Mouse (Mus musculus) liver, postnatal 0 days (tissue): ENCODE data around the gene Gm28047. TPM values are rescaled to one million over a fixed set of nuclear protein-coding genes. Genes with fewer than 3 reads are reported as not detected.
"Not testable (repeated sequence)": the region's sequence is repeated elsewhere in the genome, so short reads cannot be mapped to it uniquely, and the experiment has no call there.

ENCODE experiments used
- ATAC-seq: fragments of 200-750 bp; cut with Nextera tagmentation; 2 replicates; pipeline ENCODE4 v1.8.0; 2017; ENCODE audit warnings: mild to moderate bottlenecking, moderate library complexity
- DNase-seq: peaks from one replicate; pipeline ENCODE4 v3.0.0-alpha.2; 2016
- H3K27ac ChIP-seq: fragments of 300-500 bp; sonication (generic); 2 replicates; pipeline ENCODE4 v1.5.1; 2014; ENCODE audit warnings: antibody characterized with exemption, moderate library complexity, mild to moderate bottlenecking, low read depth
- H3K27me3 ChIP-seq: fragments of 300-500 bp; sonication (generic); 2 replicates; pipeline ENCODE4 v1.6.1; 2014; ENCODE audit warnings: low read length, control low read depth, mixed read lengths; ENCODE audit not compliant: insufficient read depth
- H3K36me3 ChIP-seq: fragments of 300-500 bp; sonication (generic); replicated peaks from 2 replicates; pipeline ENCODE4 v1.6.1; 2014; ENCODE audit warnings: mild to moderate bottlenecking, control low read depth, low read length, moderate library complexity, mixed read lengths; ENCODE audit not compliant: insufficient read depth
- H3K4me1 ChIP-seq: fragments of 300-500 bp; sonication (generic); 2 replicates; pipeline ENCODE4 v1.6.1; 2014; ENCODE audit warnings: antibody characterized with exemption, mild to moderate bottlenecking, control low read depth; ENCODE audit not compliant: insufficient read depth
- H3K4me2 ChIP-seq: fragments of 300-500 bp; sonication (generic); 2 replicates; pipeline ENCODE4 v1.6.1; 2014; ENCODE audit warnings: low read depth, mild to moderate bottlenecking, low read length, moderate library complexity, mixed read lengths
- H3K4me3 ChIP-seq: fragments of 300-500 bp; sonication (generic); 2 replicates; pipeline ENCODE4 v1.5.1; 2014; ENCODE audit warnings: low read depth, low read length
- H3K9ac ChIP-seq: fragments of 300-500 bp; sonication (generic); replicated peaks from 2 replicates; pipeline ENCODE4 v1.6.1; 2014; ENCODE audit warnings: mild to moderate bottlenecking, moderate library complexity
- H3K9me3 ChIP-seq: fragments of 300-500 bp; sonication (generic); 2 replicates; pipeline ENCODE4 v1.6.1; 2016; ENCODE audit warnings: mild to moderate bottlenecking, control low read depth, low read length, mixed read lengths
- CTCF ChIP-seq: sonication (generic); IDR thresholded peaks from 2 replicates; pipeline ENCODE4 v1.5.1; 2016; ENCODE audit warnings: antibody characterized with exemption, low read depth
- EP300 ChIP-seq: IDR thresholded peaks from 2 replicates; pipeline ENCODE4 v1.6.1; 2016; ENCODE audit warnings: antibody characterized with exemption, low read depth, mild to moderate bottlenecking
- WGBS: fragments of 180-500 bp; shearing (Covaris S2); extraction: QIAGEN DNeasy Blood & Tissue Kit; methylation state at CpG from one replicate; pipeline ENCODE4 v1.1.7; 2014; ENCODE audit not compliant: insufficient replicate concordance; 5-methylcytosine and 5-hydroxymethylcytosine counted together
- polyA plus RNA-seq: library from polyadenylated mRNA; unstranded; fragments of >200 nt; fragmentation: Nextera tagmentation; extraction: Ambion mirVana; gene quantifications from 2 replicates; pipeline ENCODE4 v1.2.1, GENCODE M21; 2015

The Gm28047 gene
- polyA plus RNA-seq, 1 experiment from 2014 or later, result not detected

- Histone ChIP-seq H3K9me3 (no peaks in the 10 kb centered on the region), H3K4me1 (peaks cover 20% of the 10 kb centered on the region), H3K27ac (no peak overlapping the region), H3K9ac (no peak overlapping the region), H3K27me3 (no peaks in the 10 kb centered on the region), H3K4me2 (0 out of 2 replicates have a peak overlapping the region, but pooled peaks have one; percentile 3), H3K36me3 (no peaks in the 10 kb centered on the region), H3K4me3 (no peak overlapping the region)
- no peak for DNase-seq
- TF ChIP-seq EP300, result no peak
- TF ChIP-seq CTCF, result no peak
- no peak for ATAC-seq
Observed at GRCm38 (mm10) chr15:102622536-102622935, 2.3 kb downstream of the Gm28047 start.

GRCm38 (mm10) chr15:102620765-102621164 is 4.1 kb downstream of the Gm28047 start:
- no peaks in the 10 kb centered on the region for H3K36me3 ChIP-seq
- WGBS, result 76% methylated on average over 1 of the region's 1 CpGs
- no peaks in the 10 kb centered on the region for H3K27me3 ChIP-seq
- DNase-seq, result no peak
- H3K27ac ChIP-seq, result no peak overlapping the region
- H3K9ac ChIP-seq, result no peak overlapping the region
- H3K4me1 ChIP-seq, result peaks cover 20% of the 10 kb centered on the region
- H3K4me2 ChIP-seq, result no peak overlapping the region
- no peaks in the 10 kb centered on the region for H3K9me3 ChIP-seq
- TF ChIP-seq CTCF, result 0 out of 2 replicates have a peak, but pooled peaks have one; percentile 18
- TF ChIP-seq EP300, result no peak
- H3K4me3 ChIP-seq, result no peak overlapping the region
- ATAC-seq, result no peak

GRCm38 (mm10) chr15:102619486-102619885 is 5.4 kb downstream of the Gm28047 start:
- no peaks in the 10 kb centered on the region for H3K27me3 ChIP-seq
- H3K4me2 ChIP-seq, result no peak overlapping the region
- no peak overlapping the region for H3K9ac ChIP-seq
- no peaks in the 10 kb centered on the region for H3K36me3 ChIP-seq
- no peak overlapping the region for H3K4me3 ChIP-seq
- no peaks in the 10 kb centered on the region for H3K9me3 ChIP-seq
- WGBS, result 88% methylated on average over 5 of the region's 5 CpGs
- no peak for ATAC-seq
- peaks cover 19% of the 10 kb centered on the region for H3K4me1 ChIP-seq
- DNase-seq, result no peak
- H3K27ac ChIP-seq, result no peak overlapping the region
- TF ChIP-seq CTCF (no peak), EP300 (no peak)

GRCm38 (mm10) chr15:102617654-102618053 is 7.2 kb downstream of the Gm28047 start:
- 67% methylated on average over 1 of the region's 1 CpGs for WGBS
- H3K27ac ChIP-seq, result no peak overlapping the region
- H3K4me3 ChIP-seq, result no peak overlapping the region
- ATAC-seq (no peak), DNase-seq (no peak)
- H3K27me3 ChIP-seq, result no peaks in the 10 kb centered on the region
- H3K9me3 ChIP-seq, result no peaks in the 10 kb centered on the region
- peaks cover 8% of the 10 kb centered on the region for H3K4me1 ChIP-seq
- no peaks in the 10 kb centered on the region for H3K36me3 ChIP-seq
- H3K4me2 ChIP-seq, result peak overlapping the region; percentile 39
- TF ChIP-seq CTCF (no peak), EP300 (no peak)
- H3K9ac ChIP-seq, result no peak overlapping the region

- no peak overlapping the region for H3K27ac ChIP-seq
- TF ChIP-seq CTCF (no peak), EP300 (no peak)
- 74% methylated on average over 2 of the region's 2 CpGs for WGBS
- no peak overlapping the region for H3K4me3 ChIP-seq
- H3K9me3 ChIP-seq, result no peaks in the 10 kb centered on the region
- no peak for ATAC-seq
- H3K4me1 ChIP-seq, result peaks cover 3% of the 10 kb centered on the region; the same call in 1 of the 2 replicates
- H3K9ac ChIP-seq, result no peak overlapping the region
- no peaks in the 10 kb centered on the region for H3K27me3 ChIP-seq
- no peak for DNase-seq
- H3K36me3 ChIP-seq, result no peaks in the 10 kb centered on the region
- H3K4me2 ChIP-seq, result no peak overlapping the region
Observed at GRCm38 (mm10) chr15:102616174-102616573, 8.7 kb downstream of the Gm28047 start.

- H3K4me3 ChIP-seq, result no peak overlapping the region
- H3K27ac ChIP-seq, result no peak overlapping the region
- H3K36me3 ChIP-seq, result no peaks in the 10 kb centered on the region
- TF ChIP-seq CTCF, result no peak
- TF ChIP-seq EP300, result no peak
- ATAC-seq, result no peak
- H3K4me2 ChIP-seq, result no peak overlapping the region
- no peak overlapping the region for H3K9ac ChIP-seq
- no peak for DNase-seq
- H3K9me3 ChIP-seq, result no peaks in the 10 kb centered on the region
- peaks cover 3% of the 10 kb centered on the region; the same call in 1 of the 2 replicates for H3K4me1 ChIP-seq
- no peaks in the 10 kb centered on the region for H3K27me3 ChIP-seq
Observed at GRCm38 (mm10) chr15:102614224-102614623, 10.6 kb downstream of the Gm28047 start.

GRCm38 (mm10) chr15:102612966-102613365 is 11.9 kb downstream of the Gm28047 start:
- TF ChIP-seq CTCF (peak; percentile 52), EP300 (no peak)
- no peaks in the 10 kb centered on the region for H3K27me3 ChIP-seq
- H3K4me2 ChIP-seq, result no peak overlapping the region
- no peak overlapping the region for H3K9ac ChIP-seq
- no peak overlapping the region for H3K4me3 ChIP-seq
- ATAC-seq (no peak), DNase-seq (no peak)
- H3K9me3 ChIP-seq, result no peaks in the 10 kb centered on the region
- H3K36me3 ChIP-seq, result no peaks in the 10 kb centered on the region
- peaks cover 3% of the 10 kb centered on the region; the same call in 1 of the 2 replicates for H3K4me1 ChIP-seq
- no peak overlapping the region for H3K27ac ChIP-seq

- ATAC-seq, result not testable (repeated sequence)
Observed at GRCm38 (mm10) chr15:102608586-102608985, 16.3 kb downstream of the Gm28047 start.

More at GRCm38 (mm10) chr15:102608586-102608985, 16.3 kb downstream of the Gm28047 start:
- H3K36me3 ChIP-seq, H3K4me1 ChIP-seq, H3K4me2 ChIP-seq, H3K9ac ChIP-seq, H3K4me3 ChIP-seq, H3K9me3 ChIP-seq, DNase-seq, H3K27ac ChIP-seq, H3K27me3 ChIP-seq: not testable (repeated sequence)
- WGBS, result 84% methylated on average over 1 of the region's 1 CpGs
